Mouse (Mus musculus): ENCODE data around the gene Hist2h2be.

DNA sequence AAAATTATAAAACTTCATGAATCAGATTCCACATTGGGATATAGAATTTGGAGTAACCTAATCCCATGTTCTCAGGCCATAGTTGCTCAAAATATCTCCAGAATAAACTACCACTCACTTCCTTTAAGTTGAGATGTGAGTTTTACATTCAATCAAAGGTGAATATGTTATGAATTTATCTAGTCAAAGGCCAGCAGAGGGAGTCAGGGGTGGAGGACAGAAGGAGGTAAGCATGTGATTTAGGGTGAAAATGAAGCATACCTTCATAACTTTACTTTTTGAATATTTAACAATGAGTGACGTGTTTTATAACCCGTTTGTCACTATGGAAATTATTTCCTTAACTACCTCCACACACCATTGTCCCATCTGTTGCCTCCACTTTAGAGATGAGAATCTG, 14.0 kb downstream of the Hist2h2be start:
- TF ChIP-seq GATA1 (IDR thresholded peaks at IDR 0.05; ENCODE audit: low read length): no peak
- no peak for TF ChIP-seq TAL1 (IDR thresholded peaks at IDR 0.05; ENCODE audit: low read length)
